Mouse (Mus musculus) heart, adult 11 months (tissue): Measurements from ENCODE around the gene Akr1c21.
"Not testable (repeated sequence)": the region's sequence is repeated elsewhere in the genome, so short reads cannot be mapped to it uniquely, and the experiment has no call there.

Experiments used
- DNase-seq: peaks from one replicate; pipeline ENCODE4 v3.0.0; 2022

Akr1c21 gene

DNA sequence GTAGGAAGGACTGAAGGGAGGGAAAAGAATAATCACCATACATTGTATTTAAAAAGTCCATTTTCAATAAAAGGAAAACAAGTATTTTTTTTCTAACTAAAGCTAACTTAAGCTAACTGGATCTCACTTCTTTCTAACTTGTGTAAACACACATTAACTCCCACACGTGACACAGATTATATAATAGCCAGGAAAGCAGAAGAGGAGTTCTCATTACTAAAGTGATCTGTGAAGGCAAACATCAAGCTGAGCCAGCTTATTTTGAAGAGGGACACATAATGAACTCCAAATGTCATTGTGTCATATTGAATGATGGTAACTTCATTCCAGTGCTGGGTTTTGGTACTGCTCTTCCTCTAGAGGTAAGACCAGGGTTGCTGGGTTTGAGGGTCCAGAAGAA is at the start of gene Akr1c21:
Akr1c21 (plus strand) TSS at position 205 of the 400 bp plus-strand sequence.
- DNase-seq, result no peak

DNA sequence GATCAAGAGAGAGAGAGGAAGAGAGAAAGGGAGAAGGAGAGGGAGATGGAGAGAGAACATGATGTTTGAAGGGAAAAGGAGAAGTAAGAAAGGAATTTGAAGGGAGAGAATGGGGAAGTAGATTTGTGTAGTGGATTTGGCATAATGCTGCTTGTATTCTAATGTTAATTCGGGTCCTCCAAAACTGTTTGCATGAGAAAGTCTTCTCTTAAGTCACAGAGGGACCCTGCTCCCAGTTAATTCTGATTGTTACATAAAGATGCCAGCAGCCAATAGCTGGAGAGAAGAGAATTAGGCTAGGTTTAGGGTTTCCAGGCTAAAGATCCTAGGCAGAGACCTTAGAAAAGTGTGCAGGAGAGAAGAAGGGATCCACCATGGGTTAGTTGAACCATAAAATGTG is 14.7 kb upstream of the Akr1c21 start:
- no peak for DNase-seq

DNA sequence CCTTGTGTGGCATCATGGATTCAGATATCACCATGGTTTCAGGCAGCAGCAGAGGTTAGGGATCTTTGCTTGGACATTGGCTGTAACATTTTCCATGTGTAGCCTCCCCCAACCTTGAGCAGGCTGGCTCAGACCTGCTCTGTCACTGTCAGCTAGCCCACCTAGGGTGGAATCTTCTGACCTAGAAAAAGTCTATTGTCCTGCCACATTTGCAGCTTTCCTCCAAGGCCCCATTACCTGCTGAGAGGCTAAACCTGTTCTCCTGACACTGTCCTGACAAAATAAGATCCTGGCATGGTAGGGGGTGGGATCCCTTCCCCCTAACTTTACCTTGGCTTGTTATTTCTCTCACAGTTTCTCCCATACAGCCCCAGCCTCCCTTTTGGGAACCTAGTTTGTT is 13.4 kb upstream of the Akr1c21 start:
- DNase-seq, result no peak

DNA sequence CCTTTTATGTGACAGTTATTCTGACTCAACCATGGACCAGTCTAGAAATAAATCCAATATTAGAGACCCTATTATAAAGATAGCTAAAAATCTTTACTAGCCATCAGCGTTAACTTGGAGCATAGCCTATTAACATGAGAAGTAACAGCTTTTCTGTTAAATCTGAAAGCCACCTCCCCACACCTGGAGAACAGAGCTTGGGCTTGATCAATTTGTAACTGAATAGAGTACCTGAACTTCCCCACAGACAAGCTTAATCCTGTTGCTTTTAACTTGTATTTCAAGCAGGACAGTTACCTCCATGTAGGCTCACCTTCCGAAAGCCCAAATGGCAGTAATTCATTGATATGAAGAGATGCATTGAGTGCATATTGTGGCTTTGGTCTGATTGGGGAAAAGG is 7.9 kb upstream of the Akr1c21 start:
- no peak for DNase-seq

DNA sequence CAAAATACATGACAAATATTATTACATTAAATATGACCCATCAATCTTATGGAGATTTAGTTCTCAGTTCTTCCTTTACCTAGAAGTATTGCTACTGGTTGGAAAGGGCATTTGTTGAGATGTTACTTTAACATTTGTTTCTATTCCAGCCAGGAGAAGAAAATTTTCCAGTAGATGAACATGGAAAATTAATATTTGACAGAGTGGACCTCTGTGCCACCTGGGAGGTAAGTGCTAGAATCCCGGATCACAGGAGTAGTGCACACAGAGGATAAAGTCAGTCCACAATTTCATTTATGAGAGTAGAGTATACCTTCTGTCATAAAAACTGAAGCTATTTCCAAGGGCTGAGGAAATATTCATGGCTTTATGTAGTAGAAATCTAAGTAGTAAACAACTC is 3.0 kb downstream of the Akr1c21 start:
- no peak for DNase-seq

DNA sequence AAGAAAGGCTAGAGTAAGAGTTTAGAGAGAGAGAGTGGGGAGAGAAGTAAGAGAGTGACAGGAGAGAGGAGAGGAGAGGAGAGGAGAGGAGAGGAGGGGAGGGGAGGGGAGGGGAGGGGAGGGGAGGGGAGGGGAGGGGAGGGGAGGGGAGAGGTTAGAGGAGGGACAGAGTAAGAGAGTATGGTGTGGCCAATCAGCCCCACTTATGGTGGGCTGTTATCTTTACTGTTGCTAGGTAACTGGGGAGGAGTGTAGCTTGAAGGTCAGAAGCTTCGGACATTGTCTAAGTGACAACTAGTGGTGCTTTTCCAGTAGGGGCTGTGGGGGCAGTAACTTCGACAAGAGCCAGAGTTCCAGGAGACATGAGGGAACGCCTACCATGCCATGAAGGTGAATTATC is 29.6 kb downstream of the Akr1c21 start:
- DNase-seq, result not testable (repeated sequence)

DNA sequence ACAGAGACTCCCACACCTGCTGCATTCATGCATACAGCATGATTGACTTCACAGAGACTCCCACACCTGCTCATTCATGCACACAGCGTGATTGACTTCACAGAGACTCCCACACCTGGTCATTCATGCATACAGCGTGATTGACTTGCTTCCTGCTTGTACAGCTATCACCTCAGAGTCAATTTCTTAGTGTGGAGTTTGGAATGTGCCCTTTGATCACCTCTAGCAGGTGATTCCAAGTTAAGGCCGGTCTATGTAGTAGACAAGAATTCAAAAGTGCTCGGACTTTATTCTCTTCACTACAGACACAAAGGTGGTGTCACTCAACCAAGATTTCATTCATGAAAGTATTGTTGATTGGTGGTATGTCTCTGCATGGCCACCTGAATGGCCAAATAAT is 32.9 kb downstream of the Akr1c21 start:
- no peak for DNase-seq

DNA sequence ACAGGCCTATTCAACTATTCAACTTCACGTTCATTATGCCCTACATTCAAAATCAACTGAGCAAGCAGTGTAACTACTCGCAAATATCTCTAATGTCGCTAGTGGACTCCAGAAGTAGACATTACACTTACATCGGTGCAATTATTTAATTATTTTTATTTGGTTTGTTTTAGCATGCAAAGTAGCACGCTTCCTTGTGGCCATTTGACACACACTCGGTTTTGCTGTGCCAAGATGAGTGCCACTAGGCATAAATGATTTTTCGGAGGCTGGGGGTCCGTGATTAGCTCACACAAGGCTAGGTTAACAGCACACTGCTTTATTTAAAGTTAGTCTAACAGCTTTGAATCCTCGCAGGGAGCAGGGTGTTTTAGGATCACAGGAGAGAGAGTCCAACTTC is 34.7 kb downstream of the Akr1c21 start:
- DNase-seq, result no peak

DNA sequence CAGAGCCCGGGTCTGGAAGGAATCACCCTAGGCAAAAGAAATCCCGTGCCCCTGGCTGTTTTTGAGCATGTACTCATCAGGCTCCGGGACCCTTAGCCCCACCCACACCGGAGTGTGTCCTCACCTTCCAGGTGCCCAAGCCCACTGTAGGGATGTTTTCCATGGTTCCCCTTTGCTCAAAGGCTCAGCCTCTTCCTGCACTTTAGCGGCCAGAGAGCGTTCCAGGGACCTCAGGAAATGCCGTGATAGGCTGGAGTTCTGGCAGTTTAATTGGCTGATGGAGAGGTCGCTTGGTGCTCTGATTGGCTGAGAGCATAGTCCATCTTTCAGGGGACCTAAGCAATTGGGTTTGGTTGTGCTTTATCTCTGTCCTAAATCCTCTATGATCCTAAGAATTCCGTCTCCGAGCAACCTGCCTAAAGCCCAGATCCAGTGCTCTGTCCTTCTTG is 35.1 kb downstream of the Akr1c21 start, which contains the start of gene Akr1e1:
Akr1e1 (minus strand) TSS at position 214 of the 449 bp plus-strand sequence.
- DNase-seq, result peak; percentile 100

DNA sequence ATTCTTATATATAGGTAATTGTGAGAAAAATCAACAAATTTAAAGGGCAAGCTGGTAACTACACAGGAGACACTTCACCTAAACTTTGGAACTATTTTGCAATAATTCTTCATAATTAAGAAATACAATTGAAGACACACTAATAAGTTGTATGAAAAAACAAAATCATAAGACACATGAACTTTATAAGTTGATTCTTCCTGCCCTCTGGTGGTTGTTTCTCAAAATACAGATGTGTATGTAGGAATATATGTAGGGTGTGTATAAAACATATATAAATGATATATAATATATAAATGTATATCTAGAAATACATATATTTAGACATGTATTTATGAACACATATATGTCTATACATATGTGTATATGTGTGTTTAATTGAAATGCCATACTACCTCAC is 37.0 kb downstream of the Akr1c21 start:
- no peak for DNase-seq
